Mouse (Mus musculus) liver, embryonic 16.5 days (tissue): ENCODE data around the gene Trim2. TPM values are rescaled to one million over a fixed set of nuclear protein-coding genes. Genes with fewer than 3 reads are reported as not detected.

Experiments used
- polyA plus RNA-seq: library from polyadenylated mRNA; unstranded; fragments of >200 nt; fragmentation: Nextera tagmentation; extraction: Ambion mirVana; gene quantifications from 2 replicates; pipeline ENCODE4 v1.2.1, GENCODE M21; 2015

Trim2 gene
- polyA plus RNA-seq, 1 experiment from 2014 or later: 6.3 TPM

Other genes with a start within 250 kb of the Trim2 start
- gene Mnd1, start 151.1 kb downstream of the Trim2 start, polyA plus RNA-seq: 4.9 and 5.7 TPM in 2 replicates
- gene Gm6525, start 132.8 kb downstream of the Trim2 start, polyA plus RNA-seq: 0.27 and 0.37 TPM in 2 replicates
- 50.0 and 59.2 TPM in 2 replicates for gene Fhdc1, start 173.6 kb upstream of the Trim2 start, polyA plus RNA-seq